Mouse (Mus musculus) E14TG2a.4 (cell line): ENCODE measurements around the gene Ttc41.

Source experiments
- CTCF ChIP-seq: conservative IDR thresholded peaks from 2 replicates; pipeline ENCODE4 v1.5.1; 2014; ENCODE audit warnings: low read length
- NANOG ChIP-seq: IDR thresholded peaks from 2 replicates; pipeline ENCODE4 v1.6.1; 2014; ENCODE audit warnings: borderline replicate concordance, low read length, mixed read lengths
- POU5F1 ChIP-seq: IDR thresholded peaks from 2 replicates; pipeline ENCODE4 v1.6.1; 2014; ENCODE audit warnings: low read length, borderline replicate concordance

DNA sequence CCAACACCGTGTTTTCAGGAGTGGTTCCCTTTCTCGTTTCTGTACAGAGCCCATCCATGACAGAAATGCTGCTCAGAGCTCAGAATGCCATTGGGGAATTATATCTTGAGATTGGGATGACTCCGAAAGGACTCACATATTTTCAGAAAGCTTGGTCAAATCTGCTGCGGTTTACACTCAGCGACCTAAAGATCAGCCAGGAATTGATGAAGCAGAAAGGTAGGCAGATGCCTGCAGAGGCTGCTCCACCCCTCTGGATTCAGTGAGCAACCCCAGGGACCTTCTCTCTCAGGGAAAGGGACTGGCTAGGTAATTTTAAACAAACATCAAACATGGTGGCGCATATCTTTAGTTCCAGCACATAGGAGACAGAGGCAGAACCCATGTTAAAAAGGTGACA is 52.6 kb downstream of the Ttc41 start:
- no peak for TF ChIP-seq CTCF
- no peak for TF ChIP-seq NANOG
- TF ChIP-seq POU5F1, result no peak
